Mouse (Mus musculus) forebrain, embryonic 10.5 days (tissue): ENCODE results near the gene Gga3. TPM values are rescaled to one million over a fixed set of nuclear protein-coding genes. Genes with fewer than 3 reads are reported as not detected.
"Not testable (repeated sequence)": the region's sequence is repeated elsewhere in the genome, so short reads cannot be mapped to it uniquely, and the experiment has no call there.

ENCODE experiments used
- DNase-seq: peaks from one replicate; pipeline ENCODE4 v3.0.0-alpha.2; 2017; ENCODE audit warnings: low spot score; ENCODE audit errors: extremely low spot score
- H3K27ac ChIP-seq: fragments of 300-500 bp; sonication (generic); 2 replicates; pipeline ENCODE4 v1.5.1; 2016; ENCODE audit warnings: mild to moderate bottlenecking
- H3K27me3 ChIP-seq: fragments of 300-500 bp; sonication (generic); 2 replicates; pipeline ENCODE4 v1.6.1; 2016; ENCODE audit warnings: mild to moderate bottlenecking; ENCODE audit not compliant: poor library complexity, severe bottlenecking
- H3K36me3 ChIP-seq: fragments of 300-500 bp; sonication (generic); replicated peaks from 2 replicates; pipeline ENCODE4 v1.6.1; 2016; ENCODE audit warnings: mild to moderate bottlenecking, moderate library complexity
- H3K4me1 ChIP-seq: fragments of 300-500 bp; sonication (generic); 2 replicates; pipeline ENCODE4 v1.6.1; 2016
- H3K4me3 ChIP-seq: fragments of 300-500 bp; sonication (generic); 2 replicates; pipeline ENCODE4 v1.5.1; 2016; ENCODE audit warnings: mild to moderate bottlenecking, moderate library complexity
- H3K9me3 ChIP-seq: fragments of 300-500 bp; sonication (generic); 2 replicates; pipeline ENCODE4 v1.6.1; 2016; ENCODE audit warnings: mild to moderate bottlenecking, moderate library complexity
- WGBS: fragments of 180-500 bp; shearing (Covaris S2); methylation state at CpG from one replicate; pipeline ENCODE4 v1.1.7; 2016; 5-methylcytosine and 5-hydroxymethylcytosine counted together
- polyA plus RNA-seq: library from polyadenylated mRNA; unstranded; fragments of >200 nt; fragmentation: Nextera tagmentation; extraction: Ambion mirVana; gene quantifications from 2 replicates; pipeline ENCODE4 v1.2.1, GENCODE M21; 2016

Gene Gga3
- 29.6 and 35.0 TPM in 2 replicates for polyA plus RNA-seq

DNA sequence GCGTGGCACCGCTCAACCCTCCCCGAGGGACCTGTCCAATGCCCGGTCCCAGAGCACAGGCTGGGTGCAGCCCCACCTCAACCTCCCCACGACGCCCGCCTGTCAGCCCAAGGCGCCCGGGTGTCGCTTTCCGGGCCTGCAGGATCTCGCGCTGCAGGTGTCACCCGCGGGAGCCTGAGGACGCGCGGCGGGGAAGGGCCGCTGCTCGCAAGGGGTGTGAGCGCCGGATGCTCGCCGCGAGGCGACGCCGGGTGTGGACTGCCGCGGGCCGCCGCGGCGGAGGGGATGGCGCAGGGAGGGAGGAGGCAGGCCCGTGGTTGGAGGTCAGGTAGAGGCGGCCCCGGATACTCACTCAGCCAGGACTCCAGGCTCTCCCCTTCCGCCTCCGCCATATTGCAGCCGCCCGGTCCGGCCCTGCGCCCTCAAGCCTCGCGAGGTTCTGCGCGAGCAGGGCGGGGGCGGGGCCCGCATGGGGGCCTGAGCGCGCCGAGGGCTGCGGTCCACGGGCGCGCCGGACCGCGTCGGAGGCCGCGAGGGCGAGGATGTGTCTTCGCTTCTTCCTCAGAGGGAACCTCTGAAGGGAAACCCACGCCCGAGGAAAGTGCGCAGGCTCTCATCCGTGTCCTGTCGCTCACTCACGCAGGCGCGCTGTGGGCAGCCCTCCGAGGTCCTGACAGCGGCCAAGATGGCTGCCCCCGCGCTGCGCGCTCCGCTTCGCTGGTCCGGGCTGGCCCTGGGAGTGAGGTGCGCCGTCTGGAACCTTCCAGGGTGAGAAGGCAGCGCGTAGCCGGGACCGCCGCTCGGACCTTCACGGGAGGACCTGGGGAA lies at the start of gene Gga3, which contains the start of gene Mrps7:
Gene Gga3 (minus strand): TSS at position 576 of the 828 bp plus-strand sequence.
Gene Mrps7 (plus strand): TSS at position 450 of the 828 bp plus-strand sequence.
- no peaks in the 10 kb centered on the region for H3K9me3 ChIP-seq
- under 1% methylated on average over 88 of the region's 93 CpGs for WGBS
- peak; percentile 88 for DNase-seq

DNA sequence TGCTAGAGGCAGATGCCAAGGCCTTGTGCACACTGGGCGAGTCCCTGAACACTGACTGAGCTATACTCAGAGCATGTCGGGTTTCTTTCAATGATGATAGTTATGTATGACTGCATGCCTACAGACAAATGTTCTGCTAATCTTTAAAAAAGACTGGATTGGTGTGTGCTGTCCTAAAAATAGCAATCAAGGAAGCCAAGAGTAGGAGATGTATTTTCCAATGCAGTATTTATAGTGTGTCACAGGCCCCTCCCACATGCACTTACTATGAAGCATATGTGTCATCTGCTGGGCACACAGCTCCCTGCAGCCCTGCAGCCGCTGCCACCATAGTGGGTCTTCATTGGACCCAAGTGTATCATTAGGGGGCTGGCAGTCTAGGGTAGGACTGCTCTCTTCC lies 49.3 kb upstream of the Gga3 start:
- no peak overlapping the region for H3K4me3 ChIP-seq
- 0 out of 2 replicates have a peak, but pooled peaks cover 5% of the 10 kb centered on the region for H3K4me1 ChIP-seq
- no peaks in the 10 kb centered on the region for H3K9me3 ChIP-seq
- H3K36me3 ChIP-seq = peaks cover 54% of the 10 kb centered on the region
- 89% methylated on average over 3 of the region's 3 CpGs for WGBS
- H3K27ac ChIP-seq = no peak overlapping the region
- DNase-seq = no peak
- H3K27me3 ChIP-seq = no peaks in the 10 kb centered on the region

More for the DNA sequence above, at the start of gene Gga3, which contains the start of gene Mrps7:
- H3K4me1 ChIP-seq = peaks cover 39% of the 10 kb centered on the region
- peak within 1 kb of the TSS; percentile 100 for H3K4me3 ChIP-seq
- no peaks in the 10 kb centered on the region for H3K27me3 ChIP-seq
- H3K27ac ChIP-seq = peak within 1 kb of the TSS; percentile 98
- H3K36me3 ChIP-seq = peaks cover 68% of the 10 kb centered on the region

DNA sequence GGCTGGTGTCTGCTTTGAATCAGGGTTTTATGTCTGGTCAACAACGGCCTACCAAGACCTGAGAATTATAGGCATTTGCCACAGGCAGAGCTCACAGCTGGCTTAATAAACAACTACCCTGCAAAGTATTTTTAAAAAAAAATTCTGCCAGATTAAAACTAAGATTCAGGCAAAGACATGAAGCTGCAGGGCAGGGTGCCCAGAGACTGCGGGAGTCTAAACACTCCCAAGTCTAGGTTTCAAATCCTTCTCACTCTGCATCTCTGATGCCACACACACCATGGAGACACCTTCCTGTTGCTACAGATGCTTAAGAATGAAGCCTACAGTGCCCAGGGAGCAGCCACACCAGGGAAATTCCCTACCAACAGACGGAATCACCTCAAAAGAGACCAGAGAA lies 47.8 kb upstream of the Gga3 start:
- Histone ChIP-seq H3K9me3 (no peaks in the 10 kb centered on the region), H3K4me1 (0 out of 2 replicates have a peak, but pooled peaks cover 5% of the 10 kb centered on the region), H3K4me3 (no peak overlapping the region), H3K27ac (no peak overlapping the region), H3K36me3 (peaks cover 65% of the 10 kb centered on the region), H3K27me3 (no peaks in the 10 kb centered on the region)
- 91% methylated on average over 3 of the region's 3 CpGs for WGBS
- no peak for DNase-seq

- H3K27ac ChIP-seq = no peak overlapping the region
- H3K27me3 ChIP-seq = no peaks in the 10 kb centered on the region
- 0 out of 2 replicates have a peak, but pooled peaks cover 5% of the 10 kb centered on the region for H3K4me1 ChIP-seq
- no peaks in the 10 kb centered on the region for H3K9me3 ChIP-seq
- peaks cover 75% of the 10 kb centered on the region for H3K36me3 ChIP-seq
- 68% methylated on average over 10 of the region's 10 CpGs for WGBS
- no peak overlapping the region for H3K4me3 ChIP-seq
- DNase-seq = no peak
Measured at GRCm38 (mm10) chr11:115649706-115650105, 45.9 kb upstream of the Gga3 start.

DNA sequence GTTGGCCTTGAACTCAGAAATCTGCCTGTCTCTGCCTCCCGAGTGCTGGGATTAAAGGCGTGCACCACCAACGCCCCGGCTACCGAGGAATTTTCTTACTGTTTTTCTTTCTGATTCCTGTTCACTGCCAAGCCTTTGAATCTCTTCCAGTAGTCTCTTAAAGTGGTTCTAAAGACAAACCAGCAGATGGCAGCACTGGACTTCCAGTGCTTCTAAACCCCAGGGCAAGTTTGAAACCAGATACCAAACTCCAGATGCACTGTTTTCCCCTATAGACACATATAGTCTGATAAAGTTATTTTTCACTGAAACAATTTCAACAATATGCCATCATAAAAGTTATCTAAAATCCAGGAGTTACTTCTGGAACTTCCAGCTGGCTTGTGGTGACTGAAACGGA lies 43.6 kb upstream of the Gga3 start:
- no peak overlapping the region for H3K4me3 ChIP-seq
- no peak overlapping the region for H3K27ac ChIP-seq
- 73% methylated on average over 6 of the region's 6 CpGs for WGBS
- 0 out of 2 replicates have a peak, but pooled peaks cover 5% of the 10 kb centered on the region for H3K4me1 ChIP-seq
- no peaks in the 10 kb centered on the region for H3K9me3 ChIP-seq
- H3K36me3 ChIP-seq = peaks cover 73% of the 10 kb centered on the region
- no peaks in the 10 kb centered on the region for H3K27me3 ChIP-seq
- no peak for DNase-seq

DNA sequence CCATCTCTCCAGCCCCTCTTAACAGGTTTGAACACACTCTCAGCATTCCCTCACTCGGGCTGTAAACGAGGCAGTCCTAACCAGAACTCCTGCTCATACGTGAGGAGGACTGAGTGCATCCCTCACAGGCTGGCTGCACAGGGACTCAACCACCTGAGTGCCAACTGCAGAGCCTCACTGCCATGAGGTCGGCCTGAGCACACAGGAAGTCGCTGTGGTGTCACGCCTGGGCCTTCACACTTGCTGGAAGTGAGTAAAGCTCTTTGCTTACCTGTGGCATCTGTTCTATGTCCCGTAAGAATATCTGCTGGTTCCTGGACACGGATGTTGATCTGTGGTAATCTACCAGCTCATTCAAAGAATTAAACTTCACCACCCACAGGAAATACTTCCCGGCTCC lies 42.6 kb upstream of the Gga3 start:
- Histone ChIP-seq H3K36me3 (peaks cover 71% of the 10 kb centered on the region), H3K27ac (no peak overlapping the region), H3K4me3 (no peak overlapping the region), H3K27me3 (no peaks in the 10 kb centered on the region), H3K9me3 (no peaks in the 10 kb centered on the region), H3K4me1 (peaks cover 6% of the 10 kb centered on the region)
- DNase-seq = no peak
- 95% methylated on average over 9 of the region's 9 CpGs for WGBS

GRCm38 (mm10) chr11:115645498-115645897 lies 41.6 kb upstream of the Gga3 start:
- H3K27me3 ChIP-seq, H3K27ac ChIP-seq, H3K4me3 ChIP-seq, DNase-seq, H3K9me3 ChIP-seq: not testable (repeated sequence)
- peaks cover 68% of the 10 kb centered on the region for H3K36me3 ChIP-seq
- peaks cover 13% of the 10 kb centered on the region for H3K4me1 ChIP-seq
- WGBS = 93% methylated on average over 14 of the region's 14 CpGs

DNA sequence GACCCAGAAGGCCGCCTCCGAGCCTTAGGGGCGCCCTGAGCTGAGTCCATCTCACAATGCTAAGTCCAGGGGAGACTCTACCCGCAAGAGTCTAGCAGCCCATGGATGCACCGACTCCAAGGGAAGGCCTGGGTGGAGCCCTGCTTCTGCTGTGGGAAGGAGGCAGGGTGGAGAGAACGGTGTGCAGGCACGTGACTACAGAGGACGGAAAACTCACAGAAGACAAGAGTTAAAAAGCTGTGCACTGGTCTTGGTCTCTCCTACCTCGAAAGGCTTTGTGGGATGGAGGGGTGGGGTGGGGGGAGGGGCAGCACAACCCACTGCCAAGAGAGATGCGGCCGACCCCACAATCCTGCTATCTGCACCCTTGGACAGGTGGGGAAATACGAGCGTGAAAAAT lies 40.5 kb upstream of the Gga3 start:
- H3K4me1 ChIP-seq = peaks cover 8% of the 10 kb centered on the region
- 92% methylated on average over 13 of the region's 13 CpGs for WGBS
- H3K27me3 ChIP-seq = no peaks in the 10 kb centered on the region
- no peaks in the 10 kb centered on the region for H3K9me3 ChIP-seq
- no peak overlapping the region for H3K27ac ChIP-seq
- no peak for DNase-seq
- peaks cover 59% of the 10 kb centered on the region for H3K36me3 ChIP-seq
- no peak overlapping the region for H3K4me3 ChIP-seq

DNA sequence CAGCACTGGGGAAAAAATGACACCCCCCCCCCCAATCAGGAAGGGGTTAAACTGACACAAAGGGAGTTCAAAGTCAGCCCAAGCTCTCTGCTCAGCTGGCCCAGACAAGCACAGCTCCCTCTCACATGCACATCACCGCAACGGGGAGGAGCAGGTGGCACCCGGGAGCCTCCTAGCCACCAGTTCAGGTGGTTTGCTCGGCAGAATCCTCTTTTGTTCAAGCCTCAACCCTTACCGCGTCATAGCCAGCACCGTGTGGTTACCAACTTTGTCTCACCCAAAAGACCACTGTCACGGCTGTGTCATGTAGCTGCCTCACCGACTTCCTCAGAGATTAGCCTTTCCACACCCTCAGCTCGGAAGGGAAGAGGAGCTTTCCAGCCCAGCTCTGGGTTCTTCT lies 39.4 kb upstream of the Gga3 start:
- H3K4me1 ChIP-seq = peaks cover 8% of the 10 kb centered on the region
- H3K36me3 ChIP-seq = peaks cover 49% of the 10 kb centered on the region
- DNase-seq = no peak
- no peaks in the 10 kb centered on the region for H3K27me3 ChIP-seq
- 86% methylated on average over 10 of the region's 10 CpGs for WGBS
- no peak overlapping the region for H3K4me3 ChIP-seq
- no peaks in the 10 kb centered on the region for H3K9me3 ChIP-seq
- no peak overlapping the region for H3K27ac ChIP-seq

- 95% methylated on average over 2 of the region's 2 CpGs for WGBS
- H3K4me1 ChIP-seq = peaks cover 8% of the 10 kb centered on the region
- no peak for DNase-seq
- H3K36me3 ChIP-seq = peaks cover 44% of the 10 kb centered on the region
- no peak overlapping the region for H3K27ac ChIP-seq
- no peaks in the 10 kb centered on the region for H3K9me3 ChIP-seq
- H3K4me3 ChIP-seq = no peak overlapping the region
- H3K27me3 ChIP-seq = no peaks in the 10 kb centered on the region
Measured at GRCm38 (mm10) chr11:115642705-115643104, 38.9 kb upstream of the Gga3 start.

- Histone ChIP-seq H3K4me1 (peaks cover 8% of the 10 kb centered on the region), H3K4me3 (no peak overlapping the region), H3K9me3 (no peaks in the 10 kb centered on the region), H3K27me3 (no peaks in the 10 kb centered on the region), H3K27ac (no peak overlapping the region), H3K36me3 (peaks cover 36% of the 10 kb centered on the region)
- WGBS = 85% methylated on average over 4 of the region's 4 CpGs
- no peak for DNase-seq
Measured at GRCm38 (mm10) chr11:115641664-115642036, 37.8 kb upstream of the Gga3 start.

- no peak overlapping the region for H3K27ac ChIP-seq
- WGBS = 60% methylated on average over 14 of the region's 14 CpGs
- no peak for DNase-seq
- peaks cover 31% of the 10 kb centered on the region for H3K36me3 ChIP-seq
- no peaks in the 10 kb centered on the region for H3K27me3 ChIP-seq
- H3K4me1 ChIP-seq = peaks cover 8% of the 10 kb centered on the region
- H3K4me3 ChIP-seq = no peak overlapping the region
- no peaks in the 10 kb centered on the region for H3K9me3 ChIP-seq
Measured at GRCm38 (mm10) chr11:115640978-115641663, 37.3 kb upstream of the Gga3 start.

GRCm38 (mm10) chr11:115640311-115640828 lies 36.5 kb upstream of the Gga3 start:
- Histone ChIP-seq H3K4me1 (peaks cover 8% of the 10 kb centered on the region), H3K36me3 (peaks cover 24% of the 10 kb centered on the region), H3K27ac (no peak overlapping the region), H3K27me3 (no peaks in the 10 kb centered on the region), H3K9me3 (no peaks in the 10 kb centered on the region), H3K4me3 (no peak overlapping the region)
- DNase-seq = no peak
- WGBS = 83% methylated on average over 3 of the region's 4 CpGs
